Mouse (Mus musculus) kidney, postnatal 14 days (tissue): ENCODE data around the gene 1700016C15Rik.

Experiments used
- DNase-seq: peaks from one replicate; pipeline ENCODE4 v3.0.0; 2022; ENCODE audit warnings: mixed read lengths

Gene 1700016C15Rik

GRCm38 (mm10) chr1:177797151-177797755 is 67.6 kb downstream of the 1700016C15Rik start:
- DNase-seq = no peak
